Mouse (Mus musculus): ENCODE data around the gene Tbcc. TPM values are rescaled to one million over a fixed set of nuclear protein-coding genes. Genes with fewer than 3 reads are reported as not detected.
A peak's percentile ranks its signal among the peaks of the same experiment; 100 is the strongest.

Tbcc gene
- total and polyA plus RNA-seq, 3 experiments: 15.1 to 27.8 (median 21.6) TPM

GRCm38 (mm10) chr17:46854640-46855110 lies 35.8 kb upstream of the Tbcc start:
- Histone ChIP-seq H3K27me3 (replicated peaks) (no peaks in the 10 kb centered on the region), H3K36me3 (replicated peaks in 1 of 2; ENCODE audit: control insufficient read depth in 1 of 2, insufficient read depth in 1 of 2, low read length in 1 of 2) (peaks cover 0 to 9% of the 10 kb centered on the region in 2 experiments), H3K9me3 (replicated peaks; ENCODE audit: low read length) (no peaks in the 10 kb centered on the region), H3K27ac (ENCODE audit: insufficient read depth, low read depth) (no peak overlapping the region), H3K4me1 (ENCODE audit: control insufficient read depth in 1 of 2, insufficient read depth in 2 of 2) (peaks cover 10 to 46% of the 10 kb centered on the region in 2 experiments), H3K9ac (ENCODE audit: insufficient read depth, low read depth) (no peak overlapping the region), H3K4me3 (replicated peaks in 1 of 3; ENCODE audit: low read depth in 2 of 3, low read length in 2 of 3, poor library complexity in 1 of 3) (no peak overlapping the region), H3K79me2 (replicated peaks; ENCODE audit: control insufficient read depth, extremely low read depth, insufficient read depth, poor library complexity, severe bottlenecking) (peaks cover 28% of the 10 kb centered on the region), H3K4me2 (ENCODE audit: insufficient read depth, low read depth, poor library complexity, severe bottlenecking) (no peak overlapping the region)
- dilution Hi-C loops (cut with MboI; ENCODE audit: extremely low pct_ligation_motif_present, extremely low pct_unique_long_range_greater_than_20kb, low sequenced_read_pairs) (no loop called here), in situ Hi-C loops (cut with MboI; ENCODE audit: low pct_ligation_motif_present, low pct_unique_long_range_greater_than_20kb, low sequenced_read_pairs) (no loop called here)
- TF ChIP-seq CTCF (conservative IDR thresholded peaks at IDR 0.05 in 1 of 2, IDR thresholded peaks at IDR 0.05 in 1 of 2; ENCODE audit: low read depth in 2 of 2, low read length in 2 of 2) (no peak), ETS1 (conservative IDR thresholded peaks at IDR 0.05; ENCODE audit: low read depth, low read length) (no peak), MEF2A (IDR thresholded peaks at IDR 0.05; ENCODE audit: borderline replicate concordance, low read depth, low read length) (no peak), UBTF (IDR thresholded peaks at IDR 0.05; ENCODE audit: low read depth, low read length) (no peak), RAD21 (IDR thresholded peaks at IDR 0.05; ENCODE audit: low read depth, low read length) (no peak), ZC3H11A (IDR thresholded peaks at IDR 0.05; ENCODE audit: low read depth, low read length) (no peak), POLR2A (IDR thresholded peaks at IDR 0.05; ENCODE audit: low read depth, low read length) (no peak), GABPA (IDR thresholded peaks at IDR 0.05; ENCODE audit: insufficient replicate concordance, low read depth, low read length) (no peak), CHD2 (IDR thresholded peaks at IDR 0.05; ENCODE audit: low read length) (no peak), PAX5 (IDR thresholded peaks at IDR 0.05; ENCODE audit: low read length) (no peak), KAT2A (IDR thresholded peaks at IDR 0.05; ENCODE audit: insufficient replicate concordance, low read length) (no peak), E2F4 (IDR thresholded peaks at IDR 0.05; ENCODE audit: insufficient replicate concordance, low read depth, low read length) (no peak), MAX (IDR thresholded peaks at IDR 0.05; ENCODE audit: low read length) (no peak), NELFE (IDR thresholded peaks at IDR 0.05; ENCODE audit: low read depth, low read length) (no peak), ZKSCAN1 (IDR thresholded peaks at IDR 0.05; ENCODE audit: borderline replicate concordance, low read depth, low read length) (no peak), MAFK (IDR thresholded peaks at IDR 0.05; ENCODE audit: insufficient replicate concordance, low read length) (no peak)
- DNase-seq (ENCODE audit: extremely low read depth): no peak

- Histone ChIP-seq H3K9me3 (replicated peaks; ENCODE audit: low read length) (no peaks in the 10 kb centered on the region), H3K9ac (ENCODE audit: insufficient read depth, low read depth) (peak overlapping the region; percentile 99), H3K79me2 (replicated peaks; ENCODE audit: control insufficient read depth, extremely low read depth, insufficient read depth, poor library complexity, severe bottlenecking) (peaks cover 28% of the 10 kb centered on the region), H3K27ac (ENCODE audit: insufficient read depth, low read depth) (no peak overlapping the region), H3K4me3 (replicated peaks in 1 of 3; ENCODE audit: low read depth in 2 of 3, low read length in 2 of 3, poor library complexity in 1 of 3) (peak overlapping the region; percentile 74 to 84 (median 83)), H3K27me3 (replicated peaks) (no peaks in the 10 kb centered on the region), H3K4me2 (ENCODE audit: insufficient read depth, low read depth, poor library complexity, severe bottlenecking) (peak overlapping the region; percentile 73), H3K36me3 (replicated peaks in 1 of 2; ENCODE audit: control insufficient read depth in 1 of 2, insufficient read depth in 1 of 2, low read length in 1 of 2) (peaks cover 0 to 5% of the 10 kb centered on the region in 2 experiments), H3K4me1 (ENCODE audit: control insufficient read depth in 1 of 2, insufficient read depth in 2 of 2) (peaks cover 10 to 46% of the 10 kb centered on the region in 2 experiments)
- TF ChIP-seq POLR2AphosphoS2 (IDR thresholded peaks at IDR 0.05; ENCODE audit: low read depth, low read length) (0 out of 2 replicates have a peak, but pooled peaks have one; percentile 21), MYC (IDR thresholded peaks at IDR 0.05; ENCODE audit: low read depth, low read length) (no peak)
- dilution Hi-C loops (cut with MboI; ENCODE audit: extremely low pct_ligation_motif_present, extremely low pct_unique_long_range_greater_than_20kb, low sequenced_read_pairs) (no loop called here), in situ Hi-C loops (cut with MboI; ENCODE audit: low pct_ligation_motif_present, low pct_unique_long_range_greater_than_20kb, low sequenced_read_pairs) (no loop called here)
- DNase-seq (ENCODE audit: extremely low read depth): no peak
Measured at GRCm38 (mm10) chr17:46855328-46856106, 35.0 kb upstream of the Tbcc start.
